ENCODE assay signal across 24 mouse cellular contexts in genomic region chr1:73392077-73392476, GRCm38 (mm10).
DNase-seq lines count a peak whose midpoint lies in the region; ATAC-seq and TF ChIP-seq lines count a peak whose summit lies in the region.
"Had no signal": no experiment of that assay in that cellular context is flagged by ENCODE, and none has a peak within 500 bp of the region (broad histone marks: within the 10 kb centered on the region; RNA-seq: fewer than 3 reads in every experiment).

No protein-coding gene starts in this region.

- no peak overlapping the region for H3K4me2 ChIP-seq in intestine, embryonic 14.5 days (ENCODE audit: low read length)
- H3K4me2 ChIP-seq in intestine, embryonic 15.5 days (replicated peaks): no peak overlapping the region
- H3K4me2 ChIP-seq in kidney, postnatal 0 days (ENCODE audit: low read length): no peak overlapping the region
- H3K4me2 ChIP-seq in neural tube, embryonic 14.5 days (ENCODE audit: low read depth, low read length): no peak overlapping the region
- H3K4me2 ChIP-seq in neural tube, embryonic 15.5 days: no peak overlapping the region
- H3K4me2 ChIP-seq: embryonic facial prominence, embryonic 15.5 days; heart, embryonic 11.5 days; heart, embryonic 15.5 days; hindbrain, embryonic 13.5 days had no signal

- TF ChIP-seq CTCF in kidney, postnatal 0 days (IDR thresholded peaks at IDR 0.05; ENCODE audit: low read depth): no peak

- whole genome bisulfite sequencing in intestine, embryonic 14.5 days: 42% methylated on average over 10 of the region's 10 CpGs
- 49% methylated on average over 10 of the region's 10 CpGs for WGBS in intestine, embryonic 15.5 days
- 24% methylated on average over 10 of the region's 10 CpGs for WGBS in kidney, postnatal 0 days
- WGBS in neural tube, embryonic 14.5 days: 18% methylated on average over 10 of the region's 10 CpGs
- WGBS in neural tube, embryonic 15.5 days: 26% methylated on average over 10 of the region's 10 CpGs

- DNase-seq in intestine, embryonic 14.5 days (ENCODE audit: low spot score): no peak
- DNase-seq in kidney, postnatal 0 days (ENCODE audit: low spot score): peak; percentile 58
- DNase-seq in kidney, adult 11 months: no peak
- DNase-seq in mesoderm, embryonic 11.5 days (ENCODE audit: low read depth, low spot score): peak; percentile 39
- DNase-seq: adrenal gland, adult 2 months; adrenal gland, postnatal 25 days; cerebellum, adult 18-20 months; cerebellum, adult 9-11 months; cerebellum, postnatal 36 days; gastrocnemius, postnatal 36 days; heart, adult 18-20 months; heart, postnatal 14 days had no signal

- H3K4me3 ChIP-seq in intestine, embryonic 14.5 days (ENCODE audit: low read depth, low read length): no peak overlapping the region
- no peak overlapping the region for H3K4me3 ChIP-seq in intestine, embryonic 15.5 days (replicated peaks)
- H3K4me3 ChIP-seq in kidney, postnatal 0 days (replicated peaks; ENCODE audit: low read depth, low read length): no peak overlapping the region
- H3K4me3 ChIP-seq in neural tube, embryonic 14.5 days (ENCODE audit: low read depth, low read length): no peak overlapping the region
- H3K4me3 ChIP-seq in neural tube, embryonic 15.5 days (replicated peaks): no peak overlapping the region
- H3K4me3 ChIP-seq: embryonic facial prominence, embryonic 15.5 days; erythroblast, embryonic 14.5 days; forebrain, embryonic 10.5 days; heart, embryonic 15.5 days; hindbrain, embryonic 13.5 days had no signal

- no peak overlapping the region for H3K9ac ChIP-seq in intestine, embryonic 14.5 days (ENCODE audit: low read length)
- H3K9ac ChIP-seq in intestine, embryonic 15.5 days: no peak overlapping the region
- H3K9ac ChIP-seq in kidney, postnatal 0 days (ENCODE audit: low read depth, low read length): no peak overlapping the region
- no peak overlapping the region for H3K9ac ChIP-seq in neural tube, embryonic 14.5 days (replicated peaks; ENCODE audit: low read depth, low read length)
- no peak overlapping the region for H3K9ac ChIP-seq in neural tube, embryonic 15.5 days (replicated peaks)
- H3K9ac ChIP-seq: embryonic facial prominence, embryonic 15.5 days; heart, embryonic 15.5 days; hindbrain, embryonic 13.5 days had no signal

- H3K9me3 ChIP-seq in intestine, embryonic 14.5 days (ENCODE audit: control insufficient read depth, low read length): 0 out of 2 replicates have a peak, but pooled peaks cover 2% of the 10 kb centered on the region
- no peaks in the 10 kb centered on the region for H3K9me3 ChIP-seq in intestine, embryonic 15.5 days
- no peaks in the 10 kb centered on the region for H3K9me3 ChIP-seq in kidney, postnatal 0 days (replicated peaks; ENCODE audit: low read length)
- H3K9me3 ChIP-seq in neural tube, embryonic 14.5 days (ENCODE audit: control insufficient read depth, low read length): no peaks in the 10 kb centered on the region
- H3K9me3 ChIP-seq in neural tube, embryonic 15.5 days (replicated peaks): no peaks in the 10 kb centered on the region
- H3K9me3 ChIP-seq: embryonic facial prominence, embryonic 15.5 days; forebrain, embryonic 10.5 days; heart, embryonic 15.5 days; hindbrain, embryonic 13.5 days had no signal

- 0 out of 2 replicates have a peak overlapping the region, but pooled peaks have one; percentile 0 for H3K27ac ChIP-seq in intestine, embryonic 14.5 days (ENCODE audit: low read depth)
- no peak overlapping the region for H3K27ac ChIP-seq in intestine, embryonic 15.5 days
- peak overlapping the region; percentile 36; the same call in 1 of the 2 replicates for H3K27ac ChIP-seq in kidney, postnatal 0 days
- H3K27ac ChIP-seq in neural tube, embryonic 14.5 days (ENCODE audit: low read depth, low read length): no peak overlapping the region; the same call in 1 of the 2 replicates
- no peak overlapping the region for H3K27ac ChIP-seq in neural tube, embryonic 15.5 days (replicated peaks)
- H3K27ac ChIP-seq: embryonic facial prominence, embryonic 15.5 days; forebrain, embryonic 10.5 days; heart, embryonic 15.5 days; hindbrain, embryonic 13.5 days had no signal

- H3K27me3 ChIP-seq in intestine, embryonic 14.5 days (replicated peaks; ENCODE audit: control insufficient read depth, insufficient read depth, low read length): no peaks in the 10 kb centered on the region
- H3K27me3 ChIP-seq in intestine, embryonic 15.5 days (replicated peaks): no peaks in the 10 kb centered on the region
- no peaks in the 10 kb centered on the region for H3K27me3 ChIP-seq in kidney, postnatal 0 days (ENCODE audit: insufficient read depth, low read length)
- no peaks in the 10 kb centered on the region for H3K27me3 ChIP-seq in neural tube, embryonic 14.5 days (ENCODE audit: control insufficient read depth, insufficient read depth, low read length)
- H3K27me3 ChIP-seq in neural tube, embryonic 15.5 days (replicated peaks): no peaks in the 10 kb centered on the region
- H3K27me3 ChIP-seq: embryonic facial prominence, embryonic 15.5 days; heart, embryonic 15.5 days; hindbrain, embryonic 13.5 days; Patski had no signal

- H3K36me3 ChIP-seq in intestine, embryonic 14.5 days (ENCODE audit: control insufficient read depth, insufficient read depth, low read length): no peaks in the 10 kb centered on the region
- H3K36me3 ChIP-seq in intestine, embryonic 15.5 days: no peaks in the 10 kb centered on the region
- H3K36me3 ChIP-seq in kidney, postnatal 0 days (ENCODE audit: insufficient read depth, low read length): no peaks in the 10 kb centered on the region
- no peaks in the 10 kb centered on the region for H3K36me3 ChIP-seq in neural tube, embryonic 14.5 days (ENCODE audit: control insufficient read depth, insufficient read depth, low read length)
- H3K36me3 ChIP-seq in neural tube, embryonic 15.5 days: no peaks in the 10 kb centered on the region
- H3K36me3 ChIP-seq: embryonic facial prominence, embryonic 15.5 days; forebrain, embryonic 10.5 days; heart, embryonic 15.5 days; hindbrain, embryonic 13.5 days had no signal

- no peak for ATAC-seq in intestine, embryonic 14.5 days (replicated peaks; ENCODE audit: low FRiP score, low TSS enrichment, low read depth)
- no peak for ATAC-seq in intestine, embryonic 15.5 days
- no peak for ATAC-seq in kidney, postnatal 0 days (replicated peaks; ENCODE audit: low FRiP score, low read depth)
- ATAC-seq in neural tube, embryonic 14.5 days (ENCODE audit: low read depth): 0 out of 2 replicates have a peak, but pooled peaks have one; percentile 31
- no peak for ATAC-seq in neural tube, embryonic 15.5 days (ENCODE audit: low FRiP score)
- ATAC-seq: activated CD4-positive, CD25-positive, alpha-beta regulatory T cell, adult 4 months; forebrain, embryonic 14.5 days; Patski had no signal

- H3K4me1 ChIP-seq in intestine, embryonic 14.5 days (replicated peaks; ENCODE audit: control insufficient read depth, insufficient read depth, low read length): peaks cover 8% of the 10 kb centered on the region; the same call in 1 of the 2 replicates
- H3K4me1 ChIP-seq in intestine, embryonic 15.5 days (replicated peaks): no peaks in the 10 kb centered on the region
- no peaks in the 10 kb centered on the region for H3K4me1 ChIP-seq in kidney, postnatal 0 days (replicated peaks; ENCODE audit: insufficient read depth, low read length)
- no peaks in the 10 kb centered on the region for H3K4me1 ChIP-seq in neural tube, embryonic 14.5 days (ENCODE audit: control insufficient read depth, insufficient read depth, low read length)
- peaks cover 6% of the 10 kb centered on the region for H3K4me1 ChIP-seq in neural tube, embryonic 15.5 days
- H3K4me1 ChIP-seq: forebrain, embryonic 10.5 days; heart, embryonic 15.5 days; hindbrain, embryonic 13.5 days had no signal

Comparison
In these comparisons a context has a peak if more than half of its experiments do, and no peak if none do; other contexts are left out.
1. DNase-seq: peak in kidney, postnatal 0 days (single experiment) and mesoderm, embryonic 11.5 days (single experiment); none in intestine, embryonic 14.5 days (single experiment) and kidney, adult 11 months (single experiment).
2. H3K27ac ChIP-seq: peak in intestine, embryonic 14.5 days (single experiment) and kidney, postnatal 0 days (single experiment); none in intestine, embryonic 15.5 days (single experiment), neural tube, embryonic 14.5 days (single experiment) and neural tube, embryonic 15.5 days (single experiment).